Mouse (Mus musculus) heart, adult 2 months (tissue): ENCODE results near the gene Zfand3.

ENCODE experiments used
- CTCF ChIP-seq: fragments of 200-600 bp; IDR thresholded peaks from 2 replicates; pipeline ENCODE4 v1.8.1; 2022; ENCODE audit warnings: antibody characterized with exemption, mild to moderate bottlenecking, moderate library complexity
- EP300 ChIP-seq: fragments of 200-500 bp; IDR thresholded peaks from 2 replicates; pipeline ENCODE4 v1.6.1; 2011; ENCODE audit warnings: low read depth, low read length, control low read depth; ENCODE audit not compliant: insufficient read depth
- POLR2A ChIP-seq: fragments of 200-500 bp; IDR thresholded peaks from 2 replicates; pipeline ENCODE4 v1.6.1; 2011; ENCODE audit warnings: mild to moderate bottlenecking, low read depth, low read length, control low read depth; ENCODE audit not compliant: insufficient read depth

- no peak for TF ChIP-seq POLR2A
- no peak for TF ChIP-seq CTCF
- no peak for TF ChIP-seq EP300
Measured at GRCm38 (mm10) chr17:30242647-30243046, 238.1 kb downstream of the Zfand3 start.
